Mouse (Mus musculus) activated CD4-positive, CD25-positive, alpha-beta regulatory T cell (primary cell): ENCODE data around the gene Dock4. TPM values are rescaled to one million over a fixed set of nuclear protein-coding genes. Genes with fewer than 3 reads are reported as not detected.

Source experiments
- polyA plus RNA-seq, 2 experiments: library from polyadenylated mRNA; unstranded; fragments of 100-300 nt; shearing (Covaris generic); gene quantifications; one replicate each; pipeline ENCODE4 v1.2.1; 2017

Gene Dock4
- polyA plus RNA-seq, result 1 to 10 TPM; 1.2 to 1.3 TPM

GRCm38 (mm10) chr12:40445648-40446449 lies at the start of gene Dock4, which contains the start of gene Zfp277:
Gene Dock4, plus strand, starts transcription at chr12:40445952.
Gene Zfp277, minus strand, starts transcription at chr12:40445902.

Other genes with a start within 250 kb of the Dock4 start
- gene Lsmem1, start 246.5 kb upstream of the Dock4 start, polyA plus RNA-seq, result under 1 TPM in 1 of 2 experiments, not detected in 1; 0.18 TPM
- gene Ifrd1, start 197.4 kb upstream of the Dock4 start, polyA plus RNA-seq, result 100 to 1,000 TPM; 114 to 145 TPM
- gene Zfp277, start 50 bp upstream of the Dock4 start, polyA plus RNA-seq, result 10 to 100 TPM; 34.3 to 44.4 TPM